Mouse (Mus musculus): ENCODE results near the gene Cyb561d2. TPM values are rescaled to one million over a fixed set of nuclear protein-coding genes. Genes with fewer than 3 reads are reported as not detected.

Cyb561d2 gene
- polyA plus RNA-seq, 1 experiment = 65.4 TPM

GRCm38 (mm10) chr9:107521711-107522399, 20.1 kb downstream of the Cyb561d2 start:
- no peak for DNase-seq (ENCODE audit: low read depth)

DNA sequence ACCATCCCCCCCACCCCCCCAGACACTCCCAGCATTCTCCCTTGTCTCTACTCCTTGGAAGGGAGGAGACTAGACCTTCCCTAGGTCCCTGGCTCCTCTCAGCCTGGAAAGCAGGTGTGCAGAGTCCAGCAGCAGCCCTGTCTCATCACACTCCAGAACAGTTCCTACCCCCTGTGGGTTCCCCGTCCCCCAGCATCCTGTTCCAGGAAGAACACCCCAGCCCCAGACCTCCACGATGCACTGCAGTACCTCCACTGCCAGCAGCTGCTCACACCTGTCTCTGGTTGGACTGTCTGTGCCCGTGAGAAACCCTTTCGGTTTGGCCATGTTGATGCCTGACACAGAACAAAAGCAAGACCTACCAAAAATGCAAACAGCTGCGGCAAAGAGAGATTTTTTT, 20.8 kb downstream of the Cyb561d2 start:
- DNase-seq (ENCODE audit: low read depth) = no peak

DNA sequence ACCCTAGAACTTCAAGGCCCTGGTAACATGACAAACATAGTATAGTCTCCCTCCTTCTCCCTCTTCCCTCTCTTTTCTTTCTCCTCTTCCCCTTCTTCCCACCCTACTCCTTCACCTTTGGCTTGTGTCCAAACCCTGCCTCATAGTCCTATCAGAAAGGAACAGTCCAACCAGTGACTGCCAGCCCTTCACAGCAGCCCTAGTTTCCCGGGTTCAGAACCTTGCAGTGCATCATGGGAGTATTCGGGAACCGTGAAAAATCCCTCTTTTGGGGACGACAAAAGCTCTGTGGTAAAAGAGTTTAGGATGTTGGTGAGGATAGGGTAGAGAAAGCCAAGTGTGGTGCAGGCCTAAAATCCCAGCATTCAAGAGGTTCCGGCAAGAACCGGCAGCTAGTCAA, 21.7 kb downstream of the Cyb561d2 start:
- DNase-seq (ENCODE audit: low read depth) = no peak

DNA sequence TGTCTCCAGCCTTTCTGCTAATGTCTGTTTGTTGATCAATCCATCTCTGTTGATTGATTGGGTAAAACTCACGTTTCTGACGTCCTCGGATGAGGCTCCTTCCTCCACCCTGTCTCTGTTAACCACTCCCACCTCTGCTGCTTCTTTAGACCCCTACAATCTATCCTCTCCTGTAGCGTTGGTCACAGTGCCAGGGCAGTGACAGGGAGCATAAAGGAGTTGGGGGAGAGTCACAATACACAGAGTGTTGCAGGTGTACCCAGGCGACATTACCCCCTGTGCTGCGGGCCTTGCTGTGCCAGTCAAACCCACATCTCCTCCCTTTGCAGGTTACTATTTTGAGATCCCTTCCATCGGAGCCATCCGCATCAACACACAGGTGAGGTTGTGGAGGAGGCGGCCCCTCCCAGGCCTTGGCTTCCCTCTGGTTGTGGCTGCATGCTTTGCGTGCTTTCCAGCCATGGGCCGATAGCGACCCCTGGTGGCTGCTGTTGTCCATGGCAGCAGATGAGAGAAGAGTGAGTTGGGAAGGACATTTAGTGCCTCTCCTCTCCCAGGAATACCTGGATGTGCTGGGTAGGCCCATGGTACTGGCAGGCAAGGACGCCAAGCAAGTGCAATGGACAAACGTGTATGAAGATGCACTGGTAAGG, 27.6 kb downstream of the Cyb561d2 start:
- DNase-seq (ENCODE audit: low read depth) = no peak

- DNase-seq (ENCODE audit: low read depth) = no peak
These were observed 29.7 kb downstream of the Cyb561d2 start for GRCm38 (mm10) chr9:107512326-107512725.

DNA sequence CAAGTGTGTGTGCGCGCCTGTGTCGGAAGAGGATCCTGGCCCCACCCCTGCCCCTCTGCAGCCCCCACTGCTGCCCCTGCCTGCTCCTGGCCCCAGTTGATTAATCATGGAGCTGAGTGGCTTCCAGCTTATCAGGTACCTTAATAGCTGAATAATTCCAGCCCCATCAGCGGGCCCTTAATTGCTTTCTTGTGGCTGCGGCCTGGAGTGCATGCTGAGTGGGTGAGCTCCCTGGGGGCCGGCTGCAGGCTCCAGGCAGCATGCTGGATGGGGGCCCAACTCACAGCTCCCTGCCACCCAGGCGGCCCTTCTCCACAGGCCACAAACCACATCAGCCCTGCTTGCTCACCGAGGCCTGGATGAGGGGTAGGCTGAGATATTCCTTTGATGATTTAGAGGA, 30.6 kb downstream of the Cyb561d2 start:
- no peak for DNase-seq (ENCODE audit: low read depth)

GRCm38 (mm10) chr9:107510384-107511100, 31.5 kb downstream of the Cyb561d2 start:
- no peak for DNase-seq (ENCODE audit: low read depth)

GRCm38 (mm10) chr9:107508266-107508665, 33.7 kb downstream of the Cyb561d2 start:
- DNase-seq (ENCODE audit: low read depth) = no peak

GRCm38 (mm10) chr9:107504662-107505537, 37.1 kb downstream of the Cyb561d2 start:
- no peak for DNase-seq (ENCODE audit: low read depth)

DNA sequence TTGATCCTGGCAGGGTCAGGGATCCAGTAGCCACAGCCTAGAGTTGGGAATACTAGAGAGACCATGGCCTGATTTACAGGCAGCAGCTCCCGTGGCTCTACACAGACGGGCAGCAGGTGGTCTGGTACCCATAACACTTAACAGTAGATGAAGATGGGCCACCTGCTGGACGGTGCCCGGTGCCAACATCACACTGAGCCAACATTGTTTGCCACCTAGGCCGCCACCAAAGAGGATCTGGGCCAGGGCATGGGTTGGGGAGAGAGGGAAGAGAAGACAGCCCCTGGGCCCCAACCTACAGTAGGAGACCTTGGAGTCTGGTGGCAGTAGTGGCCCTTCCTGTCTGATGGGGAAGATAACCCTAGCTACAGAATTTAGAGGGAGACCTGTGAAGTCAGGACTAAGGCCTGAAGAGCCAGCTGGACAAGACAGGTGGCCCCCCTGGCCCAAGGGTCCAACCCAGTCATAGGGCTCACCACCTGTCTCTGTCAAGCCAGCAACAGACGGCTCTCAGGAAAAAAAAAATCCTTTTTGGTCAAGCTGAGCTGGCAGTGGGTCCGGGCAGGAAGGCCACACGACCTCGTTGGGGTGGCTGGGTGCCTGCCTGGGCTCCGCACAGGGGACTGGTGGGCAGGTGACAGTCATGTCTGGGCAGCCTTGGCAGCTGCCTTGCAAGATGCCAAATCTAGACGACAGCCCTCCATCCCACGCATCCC, 39.7 kb downstream of the Cyb561d2 start:
- DNase-seq (ENCODE audit: low read depth) = no peak

GRCm38 (mm10) chr9:107500708-107501286, 41.2 kb downstream of the Cyb561d2 start:
- no peak for DNase-seq (ENCODE audit: low read depth)

- DNase-seq (ENCODE audit: low read depth) = no peak
These were observed 45.6 kb downstream of the Cyb561d2 start for GRCm38 (mm10) chr9:107496359-107496758.

DNA sequence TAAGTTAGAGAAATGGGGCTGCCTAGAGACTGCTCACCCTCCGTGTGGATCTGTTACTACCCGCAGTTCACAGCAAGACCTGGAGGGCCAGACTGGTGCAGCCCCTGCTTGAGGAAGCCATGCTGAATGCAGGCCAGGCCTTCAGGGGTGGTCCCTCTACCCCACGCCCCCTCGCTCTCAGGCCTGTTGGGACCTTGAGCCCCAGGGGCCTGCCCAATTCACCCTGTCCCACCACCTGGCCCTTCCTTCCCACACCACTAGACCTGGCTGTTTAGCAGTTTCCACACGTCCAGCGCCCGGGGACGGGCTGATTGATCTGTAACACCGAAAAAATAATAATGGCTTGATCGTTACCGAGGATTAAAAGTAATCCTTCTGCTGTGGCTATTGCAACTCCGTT, 47.8 kb downstream of the Cyb561d2 start:
- DNase-seq (ENCODE audit: low read depth) = no peak

- DNase-seq (ENCODE audit: low read depth) = no peak
These were observed 48.5 kb downstream of the Cyb561d2 start for GRCm38 (mm10) chr9:107493511-107493910.

GRCm38 (mm10) chr9:107490625-107491024, 51.4 kb downstream of the Cyb561d2 start:
- no peak for DNase-seq (ENCODE audit: low read depth)

GRCm38 (mm10) chr9:107490146-107490545, 51.8 kb downstream of the Cyb561d2 start:
- no peak for DNase-seq (ENCODE audit: low read depth)

Other genes starting within 250 kb of the Cyb561d2 start
- gene Cish, start 246.2 kb downstream of the Cyb561d2 start, polyA plus RNA-seq (2012; rRNA removed) = 14.5 and 18.3 TPM in 2 replicates
- 23.0 and 28.6 TPM in 2 replicates for gene Hemk1, start 203.8 kb downstream of the Cyb561d2 start, polyA plus RNA-seq (2012; rRNA removed)
- 0.61 and 0.66 TPM in 2 replicates for gene 6430571L13Rik, start 201.6 kb downstream of the Cyb561d2 start, polyA plus RNA-seq (2012; rRNA removed)
- 2.2 TPM in 2 replicates for gene Cacna2d2, start 142.6 kb downstream of the Cyb561d2 start, polyA plus RNA-seq (2012; rRNA removed)
- 54.1 and 56.0 TPM in 2 replicates for gene Tmem115, start 8.2 kb downstream of the Cyb561d2 start, polyA plus RNA-seq (2012; rRNA removed)
- 29.7 and 35.0 TPM in 2 replicates for gene Nprl2, start within 50 bp of the Cyb561d2 start, polyA plus RNA-seq (2012; rRNA removed)
- 7.9 and 8.4 TPM in 2 replicates for gene Zmynd10, start 5.1 kb upstream of the Cyb561d2 start, polyA plus RNA-seq (2012; rRNA removed)
- 30.9 and 36.8 TPM in 2 replicates for gene Rassf1, start 9.4 kb upstream of the Cyb561d2 start, polyA plus RNA-seq (2012; rRNA removed)
- 54.3 and 59.6 TPM in 2 replicates for gene Tusc2, start 21.1 kb upstream of the Cyb561d2 start, polyA plus RNA-seq (2012; rRNA removed)
- gene Hyal2, start 25.8 kb upstream of the Cyb561d2 start, polyA plus RNA-seq (2012; rRNA removed) = 68.6 and 82.6 TPM in 2 replicates
- 17.0 and 17.8 TPM in 2 replicates for gene Hyal1, start 34.7 kb upstream of the Cyb561d2 start, polyA plus RNA-seq (2012; rRNA removed)
- 52.7 and 58.7 TPM in 2 replicates for gene Naa80, start 36.7 kb upstream of the Cyb561d2 start, polyA plus RNA-seq (2012; rRNA removed)
- gene Hyal3, start 38.6 kb upstream of the Cyb561d2 start, polyA plus RNA-seq (2012; rRNA removed) = 2.4 and 2.6 TPM in 2 replicates
- gene Ifrd2, start 45.4 kb upstream of the Cyb561d2 start, polyA plus RNA-seq (2012; rRNA removed) = 30.6 and 32.7 TPM in 2 replicates
- 37.2 and 52.8 TPM in 2 replicates for gene Sema3b, start 67.0 kb upstream of the Cyb561d2 start, polyA plus RNA-seq (2012; rRNA removed)
- gene Gnai2, start 93.2 kb upstream of the Cyb561d2 start, polyA plus RNA-seq (2012; rRNA removed) = 685 and 710 TPM in 2 replicates
- 10.5 and 12.5 TPM in 2 replicates for gene Slc38a3, start 127.3 kb upstream of the Cyb561d2 start, polyA plus RNA-seq (2012; rRNA removed)
- gene Gnat1, start 137.5 kb upstream of the Cyb561d2 start, polyA plus RNA-seq (2012; rRNA removed) = 0.24 TPM in 1 of 2 replicates, not detected in the other
- gene Sema3f, start 168.3 kb upstream of the Cyb561d2 start, polyA plus RNA-seq (2012; rRNA removed) = 59.8 and 64.0 TPM in 2 replicates
- gene Rbm5, start 228.8 kb upstream of the Cyb561d2 start, polyA plus RNA-seq (2012; rRNA removed) = 59.3 and 73.5 TPM in 2 replicates